Comparison of ENCODE assay signal across 16 mouse cellular contexts in the genomic region with DNA sequence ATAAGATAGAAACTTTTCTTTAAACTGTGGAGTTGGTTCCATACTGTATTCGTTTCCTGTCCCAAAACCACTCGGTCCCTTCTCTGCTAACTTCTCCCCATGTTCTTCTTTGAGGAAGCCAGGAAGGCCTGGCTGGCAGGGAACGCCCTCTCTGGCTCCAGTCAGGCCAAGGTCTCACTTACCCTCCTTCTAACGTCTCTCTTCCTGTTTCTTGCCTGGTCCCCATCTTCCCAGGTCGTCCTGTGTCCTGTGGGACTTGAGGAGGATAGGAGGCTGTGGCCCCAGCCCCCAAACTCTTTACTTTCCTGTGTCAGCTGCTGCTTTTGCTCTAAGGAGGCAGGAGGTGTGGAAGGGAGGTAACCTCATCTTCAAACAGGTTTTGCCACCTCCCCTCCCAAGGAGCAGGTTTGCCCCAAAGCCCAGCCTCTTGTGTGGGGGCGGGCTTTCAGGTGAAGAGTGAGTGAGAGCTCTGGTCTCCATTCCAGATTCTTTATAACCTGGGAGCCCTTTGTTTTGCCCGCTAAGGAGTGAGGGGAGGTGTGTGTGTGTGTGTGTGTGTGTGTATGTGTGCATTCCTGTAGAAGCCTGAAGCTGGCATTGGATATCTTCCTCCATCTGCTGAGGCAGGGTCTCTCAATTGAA. TPM values are rescaled to one million over a fixed set of nuclear protein-coding genes. Genes with fewer than 3 reads are reported as not detected.
DNase-seq lines count a peak whose midpoint lies in the region; ATAC-seq and TF ChIP-seq lines count a peak whose summit lies in the region.
"Had no signal": no experiment of that assay in that cellular context is flagged by ENCODE, and none has a peak within 500 bp of the region (broad histone marks: within the 10 kb centered on the region; RNA-seq: fewer than 3 reads in every experiment).

A gene (minus strand): TSS at position 411 of the 642 bp plus-strand sequence.

- TF ChIP-seq POLR2A in thymus, adult 2 months (IDR thresholded peaks at IDR 0.05; ENCODE audit: control insufficient read depth, extremely low read depth, insufficient read depth, low read length, poor library complexity) = no peak

- H3K9me3 ChIP-seq in limb, embryonic 11.5 days (ENCODE audit: control insufficient read depth, low read length) = no peaks in the 10 kb centered on the region
- no peaks in the 10 kb centered on the region for H3K9me3 ChIP-seq in limb, embryonic 10.5 days (replicated peaks)
- H3K9me3 ChIP-seq: hindbrain, embryonic 12.5 days had no signal

- no peak for TF ChIP-seq CTCF in thymus, adult 2 months (IDR thresholded peaks at IDR 0.05; ENCODE audit: borderline replicate concordance, control insufficient read depth, extremely low read depth, insufficient read depth, low read length, poor library complexity)

- H3K4me2 ChIP-seq in limb, embryonic 11.5 days (ENCODE audit: low read depth, severe bottlenecking) = no peak within 1 kb of the TSS
- H3K4me2 ChIP-seq: hindbrain, embryonic 12.5 days; midbrain, embryonic 11.5 days had no signal

- no peaks in the 10 kb centered on the region for H3K4me1 ChIP-seq in limb, embryonic 11.5 days (ENCODE audit: control insufficient read depth, insufficient read depth, low read length)
- H3K4me1 ChIP-seq in limb, embryonic 10.5 days = 0 out of 2 replicates have a peak, but pooled peaks cover 5% of the 10 kb centered on the region
- H3K4me1 ChIP-seq in thymus, adult 2 months (replicated peaks; ENCODE audit: control insufficient read depth, insufficient read depth, low read length) = no peaks in the 10 kb centered on the region; the same call in 1 of the 2 replicates
- H3K4me1 ChIP-seq: hindbrain, embryonic 12.5 days had no signal

- no peaks in the 10 kb centered on the region for H3K36me3 ChIP-seq in limb, embryonic 11.5 days (ENCODE audit: control insufficient read depth, insufficient read depth, low read length)
- H3K36me3 ChIP-seq in limb, embryonic 10.5 days = peaks cover 40% of the 10 kb centered on the region
- H3K36me3 ChIP-seq in thymus, adult 2 months (ENCODE audit: control insufficient read depth, insufficient read depth, low read length) = peaks cover 8% of the 10 kb centered on the region

- H3K27ac ChIP-seq in limb, embryonic 11.5 days (replicated peaks; ENCODE audit: low read depth, low read length) = no peak within 1 kb of the TSS
- H3K27ac ChIP-seq in limb, embryonic 10.5 days = no peak within 1 kb of the TSS
- H3K27ac ChIP-seq in thymus, adult 2 months (ENCODE audit: control insufficient read depth, insufficient read depth, low read length) = no peak within 1 kb of the TSS
- H3K27ac ChIP-seq: hindbrain, embryonic 12.5 days; liver, embryonic 14.5 days had no signal

- peak; percentile 54 for DNase-seq in cerebellum, adult 11-12 months
- DNase-seq in cerebellum, adult 9-10 months = no peak
- no peak for DNase-seq in limb, embryonic 11.5 days (ENCODE audit: low spot score)
- DNase-seq in limb, embryonic 10.5 days (ENCODE audit: low spot score) = no peak
- DNase-seq in lung, postnatal 4 days = peak; percentile 42 to 57
- DNase-seq in thymus, adult 2 months = no peak
- no peak for DNase-seq in testis, postnatal 14 days (ENCODE audit: low spot score)
- DNase-seq: adrenal gland, postnatal 36 days; gastrocnemius, postnatal 14 days; kidney, postnatal 36 days had no signal

- H3K27me3 ChIP-seq in limb, embryonic 11.5 days (ENCODE audit: control insufficient read depth, insufficient read depth, low read length) = no peaks in the 10 kb centered on the region
- no peaks in the 10 kb centered on the region for H3K27me3 ChIP-seq in limb, embryonic 10.5 days (ENCODE audit: low read depth, poor library complexity, severe bottlenecking)
- H3K27me3 ChIP-seq in thymus, adult 2 months (ENCODE audit: control insufficient read depth, insufficient read depth, low read length) = no peaks in the 10 kb centered on the region
- H3K27me3 ChIP-seq: hindbrain, embryonic 12.5 days had no signal

- H3K9ac ChIP-seq in limb, embryonic 11.5 days (ENCODE audit: low read length) = peak within 1 kb of the TSS; percentile 17; the same call in 1 of the 2 replicates
- H3K9ac ChIP-seq: hindbrain, embryonic 12.5 days; liver, embryonic 14.5 days had no signal

- H3K4me3 ChIP-seq in limb, embryonic 11.5 days (ENCODE audit: low read depth, low read length) = no peak within 1 kb of the TSS
- H3K4me3 ChIP-seq in limb, embryonic 10.5 days = no peak within 1 kb of the TSS
- no peak within 1 kb of the TSS for H3K4me3 ChIP-seq in thymus, adult 2 months (ENCODE audit: control insufficient read depth, insufficient read depth, low read length)
- H3K4me3 ChIP-seq: hindbrain, embryonic 12.5 days had no signal

- WGBS in limb, embryonic 11.5 days = 43% methylated on average over 7 of the region's 7 CpGs
- WGBS in limb, embryonic 10.5 days = 46% methylated on average over 7 of the region's 7 CpGs
- WGBS in thymus, adult 2 months = 73% methylated on average over 7 of the region's 7 CpGs

- no peak for ATAC-seq in limb, embryonic 11.5 days (ENCODE audit: insufficient number of reproducible peaks, low FRiP score, low TSS enrichment, low read depth)
- 0 out of 2 replicates have a peak, but pooled peaks have one; percentile 7 for ATAC-seq in granulocyte monocyte progenitor cell, adult 5-6 weeks (replicated peaks; ENCODE audit: poor library complexity, severe bottlenecking)
- ATAC-seq: forebrain, embryonic 16.5 days had no signal

RNA-seq across cellular contexts. Expression of the gene that starts here (rescaled TPM):
- polyA plus RNA-seq in limb, embryonic 11.5 days (2014; fragmentation: Nextera tagmentation; extraction: Ambion mirVana) = 1.1 and 1.6 TPM in 2 replicates
- 0.35 and 0.79 TPM in 2 replicates for polyA plus RNA-seq in limb, embryonic 10.5 days (2016; fragmentation: Nextera tagmentation; extraction: Ambion mirVana)
- total RNA-seq in granulocyte monocyte progenitor cell, adult 5-6 weeks (2014; fragmentation: Nextera tagmentation) = 0.88 TPM in 1 of 2 replicates, not detected in the other
- not detected in 2 replicates for total RNA-seq in granulocyte monocyte progenitor cell, adult 5-6 weeks (2017)
- 1.3 and 1.6 TPM in 2 replicates for polyA plus RNA-seq in thymus, adult 2 months (2012; rRNA removed)
- total RNA-seq: gastrocnemius, postnatal 14 days had no signal
- polyA plus RNA-seq: heart, embryonic 14.5 days had no signal

Comparison
In these comparisons a context has a peak if more than half of its experiments do, and no peak if none do; other contexts are left out.
1. DNase-seq: peak in cerebellum, adult 11-12 months (single experiment) and lung, postnatal 4 days (2 of 2); none in cerebellum, adult 9-10 months (single experiment), limb, embryonic 11.5 days (single experiment), limb, embryonic 10.5 days (single experiment), thymus, adult 2 months (single experiment) and testis, postnatal 14 days (single experiment).
2. Peak in ATAC-seq in granulocyte monocyte progenitor cell, adult 5-6 weeks; RNA of the gene not detected or under 1 TPM.